In the genomic region with DNA sequence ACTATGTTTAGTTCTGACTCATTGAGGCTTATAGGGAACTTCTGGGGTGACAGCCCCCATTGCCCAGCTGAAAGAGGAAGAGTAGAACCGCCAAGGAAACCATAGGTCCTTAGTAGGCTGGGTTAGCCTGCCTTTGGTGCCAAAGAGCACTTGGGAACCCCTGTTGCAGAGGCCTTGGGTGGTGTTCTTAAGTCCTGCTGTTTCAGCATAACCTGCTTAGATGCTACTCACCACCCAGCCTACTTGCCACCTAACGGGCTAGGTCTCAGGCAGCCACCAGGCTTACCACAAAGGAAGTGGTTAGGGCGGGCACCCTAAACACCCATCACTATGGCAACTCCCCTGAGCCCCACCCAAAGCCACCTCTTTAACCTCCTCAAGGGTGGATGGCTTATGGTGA, we compare ENCODE assay signal across 8 mouse cellular contexts. TPM values are rescaled to one million over a fixed set of nuclear protein-coding genes. Genes with fewer than 3 reads are reported as not detected.
DNase-seq lines count a peak whose midpoint lies in the region; ATAC-seq and TF ChIP-seq lines count a peak whose summit lies in the region.

No protein-coding gene starts in this region.

- H3K4me2 ChIP-seq in CH12.LX (ENCODE audit: insufficient read depth, low read depth, poor library complexity, severe bottlenecking), result peak overlapping the region; percentile 90
- H3K4me2 ChIP-seq in heart, postnatal 0 days (ENCODE audit: low read depth, low read length), result peak overlapping the region; percentile 67
- H3K4me2 ChIP-seq in liver, postnatal 0 days (ENCODE audit: low read depth, low read length), result peak overlapping the region; percentile 74
- H3K4me2 ChIP-seq in neural tube, embryonic 14.5 days (ENCODE audit: low read depth, low read length), result peak overlapping the region; percentile 68

- peak overlapping the region; percentile 53; the same call in 1 of the 2 replicates for H3K27ac ChIP-seq in CH12.LX (ENCODE audit: insufficient read depth, low read depth)
- peak overlapping the region; percentile 91 for H3K27ac ChIP-seq in brown adipose tissue, adult 24 weeks (replicated peaks; ENCODE audit: low read depth, low read length)
- H3K27ac ChIP-seq in heart, postnatal 0 days (ENCODE audit: low read depth), result peak overlapping the region; percentile 96
- H3K27ac ChIP-seq in liver, postnatal 0 days (ENCODE audit: low read depth), result peak overlapping the region; percentile 82
- H3K27ac ChIP-seq in neural tube, embryonic 14.5 days (ENCODE audit: low read depth, low read length), result no peak overlapping the region

- DNase-seq in CH12.LX (ENCODE audit: extremely low read depth), result peak; percentile 66
- no peak for DNase-seq in heart, postnatal 0 days (ENCODE audit: low spot score)
- peak; percentile 60 for DNase-seq in liver, postnatal 0 days
- DNase-seq in gastrocnemius, adult 8-10 months (ENCODE audit: low spot score in 2 of 2), result no peak
- no peak for DNase-seq in adrenal gland, postnatal 36 days
- DNase-seq in adrenal gland, postnatal 10 days, result no peak

- no peaks in the 10 kb centered on the region for H3K9me3 ChIP-seq in CH12.LX (replicated peaks; ENCODE audit: low read length)
- no peaks in the 10 kb centered on the region for H3K9me3 ChIP-seq in heart, postnatal 0 days (replicated peaks; ENCODE audit: control insufficient read depth, low read length)
- no peaks in the 10 kb centered on the region for H3K9me3 ChIP-seq in liver, postnatal 0 days (ENCODE audit: low read length)
- H3K9me3 ChIP-seq in neural tube, embryonic 14.5 days (ENCODE audit: control insufficient read depth, low read length), result no peaks in the 10 kb centered on the region

- H3K79me2 ChIP-seq in CH12.LX (replicated peaks; ENCODE audit: control insufficient read depth, extremely low read depth, insufficient read depth, poor library complexity, severe bottlenecking), result peaks cover 13% of the 10 kb centered on the region; the same call in 1 of the 2 replicates

- no peak for TF ChIP-seq CTCF in CH12.LX (conservative IDR thresholded peaks at IDR 0.05 in 1 of 2, IDR thresholded peaks at IDR 0.05 in 1 of 2; ENCODE audit: low read depth in 2 of 2, low read length in 2 of 2)
- no peak for TF ChIP-seq CTCF in heart, postnatal 0 days (IDR thresholded peaks at IDR 0.05; ENCODE audit: low read depth)
- no peak for TF ChIP-seq CTCF in liver, postnatal 0 days (IDR thresholded peaks at IDR 0.05; ENCODE audit: low read depth)

- peaks cover 4 to 19% of the 10 kb centered on the region in 2 experiments; a peak in 3 of 4 replicates for H3K4me1 ChIP-seq in CH12.LX (ENCODE audit: control insufficient read depth in 1 of 2, insufficient read depth in 2 of 2)
- H3K4me1 ChIP-seq in brown adipose tissue, adult 24 weeks (ENCODE audit: control insufficient read depth, insufficient read depth, insufficient read length, low read length), result no peaks in the 10 kb centered on the region
- 0 out of 2 replicates have a peak, but pooled peaks cover 7% of the 10 kb centered on the region for H3K4me1 ChIP-seq in heart, postnatal 0 days (ENCODE audit: control insufficient read depth, insufficient read depth)
- peaks cover 7% of the 10 kb centered on the region for H3K4me1 ChIP-seq in liver, postnatal 0 days (ENCODE audit: insufficient read depth)
- peaks cover 6% of the 10 kb centered on the region; the same call in 1 of the 2 replicates for H3K4me1 ChIP-seq in neural tube, embryonic 14.5 days (ENCODE audit: control insufficient read depth, insufficient read depth, low read length)

- H3K4me3 ChIP-seq in CH12.LX (replicated peaks in 1 of 3; ENCODE audit: low read depth in 2 of 3, low read length in 2 of 3, poor library complexity in 1 of 3), result no peak overlapping the region
- peak overlapping the region; percentile 59 for H3K4me3 ChIP-seq in brown adipose tissue, adult 24 weeks (ENCODE audit: insufficient read depth, low read depth, low read length)
- H3K4me3 ChIP-seq in heart, postnatal 0 days (ENCODE audit: low read depth, low read length), result peak overlapping the region; percentile 57
- peak overlapping the region; percentile 56 for H3K4me3 ChIP-seq in liver, postnatal 0 days (ENCODE audit: low read depth, low read length)
- peak overlapping the region; percentile 50 for H3K4me3 ChIP-seq in neural tube, embryonic 14.5 days (ENCODE audit: low read depth, low read length)

- ATAC-seq in heart, postnatal 0 days (ENCODE audit: insufficient read depth, low read depth), result no peak
- peak; percentile 52 for ATAC-seq in liver, postnatal 0 days
- no peak for ATAC-seq in neural tube, embryonic 14.5 days (ENCODE audit: low read depth)

- peaks cover 39 to 43% of the 10 kb centered on the region in 2 experiments for H3K36me3 ChIP-seq in CH12.LX (replicated peaks in 1 of 2; ENCODE audit: control insufficient read depth in 1 of 2, insufficient read depth in 1 of 2, low read length in 1 of 2)
- peaks cover 41% of the 10 kb centered on the region for H3K36me3 ChIP-seq in heart, postnatal 0 days (replicated peaks; ENCODE audit: control insufficient read depth, insufficient read depth, low read length)
- peaks cover 14% of the 10 kb centered on the region; the same call in 1 of the 2 replicates for H3K36me3 ChIP-seq in liver, postnatal 0 days (replicated peaks; ENCODE audit: insufficient read depth, low read length)
- H3K36me3 ChIP-seq in neural tube, embryonic 14.5 days (ENCODE audit: control insufficient read depth, insufficient read depth, low read length), result peaks cover 36% of the 10 kb centered on the region

- TF ChIP-seq POLR2A in CH12.LX (IDR thresholded peaks at IDR 0.05; ENCODE audit: low read depth, low read length), result no peak

- WGBS in heart, postnatal 0 days, result 49% methylated on average over 3 of the region's 3 CpGs
- 29% methylated on average over 3 of the region's 3 CpGs for WGBS in liver, postnatal 0 days (ENCODE audit: insufficient replicate concordance)
- whole genome bisulfite sequencing in neural tube, embryonic 14.5 days, result 65% methylated on average over 3 of the region's 3 CpGs

- no peak for TF ChIP-seq EP300 in CH12.LX (IDR thresholded peaks at IDR 0.05; ENCODE audit: low read length)
- no peak for TF ChIP-seq EP300 in heart, postnatal 0 days (IDR thresholded peaks at IDR 0.05; ENCODE audit: low read depth)
- no peak for TF ChIP-seq EP300 in liver, postnatal 0 days (IDR thresholded peaks at IDR 0.05; ENCODE audit: low read depth)

- in situ Hi-C loops in CH12.LX (cut with MboI; ENCODE audit: low pct_ligation_motif_present, low pct_unique_long_range_greater_than_20kb, low sequenced_read_pairs), result loop anchor here (10.0 kb wide), 1 partner anchor 119 kb away; the partner anchor contains the start of gene Opn1mw

- TF ChIP-seq RAD21 in CH12.LX (IDR thresholded peaks at IDR 0.05; ENCODE audit: low read depth, low read length), result no peak

- dilution Hi-C loops in CH12.LX (cut with MboI; ENCODE audit: extremely low pct_ligation_motif_present, extremely low pct_unique_long_range_greater_than_20kb, low sequenced_read_pairs), result no loop called here

- H3K27me3 ChIP-seq in CH12.LX (replicated peaks), result no peaks in the 10 kb centered on the region
- H3K27me3 ChIP-seq in heart, postnatal 0 days (ENCODE audit: control insufficient read depth, insufficient read depth, low read length), result no peaks in the 10 kb centered on the region
- no peaks in the 10 kb centered on the region for H3K27me3 ChIP-seq in liver, postnatal 0 days (ENCODE audit: insufficient read depth, low read length)
- no peaks in the 10 kb centered on the region for H3K27me3 ChIP-seq in neural tube, embryonic 14.5 days (ENCODE audit: control insufficient read depth, insufficient read depth, low read length)

- H3K9ac ChIP-seq in CH12.LX (ENCODE audit: insufficient read depth, low read depth), result no peak overlapping the region
- H3K9ac ChIP-seq in heart, postnatal 0 days (replicated peaks; ENCODE audit: low read depth, low read length), result peak overlapping the region; percentile 33; the same call in 1 of the 2 replicates
- no peak overlapping the region for H3K9ac ChIP-seq in liver, postnatal 0 days (replicated peaks)
- H3K9ac ChIP-seq in neural tube, embryonic 14.5 days (replicated peaks; ENCODE audit: low read depth, low read length), result peak overlapping the region; percentile 74

RNA-seq across cellular contexts. Expression of gene Flna, which starts 5.8 kb away (rescaled TPM):
- total RNA-seq in CH12.LX (2012; rRNA removed) (78.7 and 82.4 TPM in 2 replicates), CH12.LX (2014; rRNA removed) (56.8 and 70.2 TPM in 2 replicates)
- 82.6 and 91.6 TPM in 2 replicates for polyA plus RNA-seq in CH12.LX (2012; ENCODE audit: insufficient read length, low read depth)
- polyA plus RNA-seq in brown adipose tissue, adult 24 weeks (2012; ENCODE audit: insufficient read depth, insufficient read length, missing spikeins), result 24.7 and 28.9 TPM in 2 replicates
- 374 and 672 TPM in 2 replicates for total RNA-seq in heart, postnatal 0 days (2014; rRNA removed; ENCODE audit: low replicate concordance)
- 58.0 and 67.4 TPM in 2 replicates for polyA plus RNA-seq in heart, postnatal 0 days (2015; fragmentation: Nextera tagmentation; extraction: Ambion mirVana)
- polyA plus RNA-seq in liver, postnatal 0 days (2015; fragmentation: Nextera tagmentation; extraction: Ambion mirVana), result 30.2 and 34.1 TPM in 2 replicates
- 63.0 and 121 TPM in 2 replicates for polyA plus RNA-seq in neural tube, embryonic 14.5 days (2014; fragmentation: Nextera tagmentation; extraction: Ambion mirVana)
- total RNA-seq in gastrocnemius, adult 8-10 months (2022), result 10 to 100 TPM; 24.0 to 39.3 (median 32.3) TPM
- total RNA-seq in adrenal gland, postnatal 36 days (2021), result 100 to 1,000 TPM; 129 to 211 TPM
- total RNA-seq in adrenal gland, postnatal 10 days (2021), result 100 to 1,000 TPM; 151 to 183 TPM

RNA-seq across cellular contexts. Expression of gene Emd, which starts 10.7 kb away (rescaled TPM):
- total RNA-seq in CH12.LX (2012; rRNA removed) (65.4 and 65.6 TPM in 2 replicates), CH12.LX (2014; rRNA removed) (80.1 and 99.4 TPM in 2 replicates)
- polyA plus RNA-seq in CH12.LX (2012; ENCODE audit: insufficient read length, low read depth), result 73.8 and 132 TPM in 2 replicates
- polyA plus RNA-seq in brown adipose tissue, adult 24 weeks (2012; ENCODE audit: insufficient read depth, insufficient read length, missing spikeins), result 18.7 and 31.6 TPM in 2 replicates
- total RNA-seq in heart, postnatal 0 days (2014; rRNA removed; ENCODE audit: low replicate concordance), result 34.4 and 73.4 TPM in 2 replicates
- 13.1 and 13.2 TPM in 2 replicates for polyA plus RNA-seq in heart, postnatal 0 days (2015; fragmentation: Nextera tagmentation; extraction: Ambion mirVana)
- 6.8 and 7.4 TPM in 2 replicates for polyA plus RNA-seq in liver, postnatal 0 days (2015; fragmentation: Nextera tagmentation; extraction: Ambion mirVana)
- 12.6 and 17.0 TPM in 2 replicates for polyA plus RNA-seq in neural tube, embryonic 14.5 days (2014; fragmentation: Nextera tagmentation; extraction: Ambion mirVana)
- 10 to 100 TPM; 23.0 to 29.5 (median 26.9) TPM for total RNA-seq in gastrocnemius, adult 8-10 months (2022)
- total RNA-seq in adrenal gland, postnatal 36 days (2021), result 100 to 1,000 TPM in 1 of 2 experiments, 10 to 100 TPM in 1; 53.0 to 121 TPM
- 10 to 100 TPM; 38.0 to 45.0 TPM for total RNA-seq in adrenal gland, postnatal 10 days (2021)

RNA-seq across cellular contexts. Expression of gene Rpl10, which starts 26.8 kb away (rescaled TPM):
- total RNA-seq in CH12.LX (2012; rRNA removed) (3,647 and 3,697 TPM in 2 replicates), CH12.LX (2014; rRNA removed) (3,137 and 3,420 TPM in 2 replicates)
- polyA plus RNA-seq in CH12.LX (2012; ENCODE audit: insufficient read length, low read depth), result 200 and 459 TPM in 2 replicates
- 13.0 and 69.4 TPM in 2 replicates for polyA plus RNA-seq in brown adipose tissue, adult 24 weeks (2012; ENCODE audit: insufficient read depth, insufficient read length, missing spikeins)
- 2,015 and 2,184 TPM in 2 replicates for total RNA-seq in heart, postnatal 0 days (2014; rRNA removed; ENCODE audit: low replicate concordance)
- 410 and 447 TPM in 2 replicates for polyA plus RNA-seq in heart, postnatal 0 days (2015; fragmentation: Nextera tagmentation; extraction: Ambion mirVana)
- 438 and 471 TPM in 2 replicates for polyA plus RNA-seq in liver, postnatal 0 days (2015; fragmentation: Nextera tagmentation; extraction: Ambion mirVana)
- polyA plus RNA-seq in neural tube, embryonic 14.5 days (2014; fragmentation: Nextera tagmentation; extraction: Ambion mirVana), result 476 and 568 TPM in 2 replicates
- 100 to 1,000 TPM; 130 to 325 (median 183) TPM for total RNA-seq in gastrocnemius, adult 8-10 months (2022)
- total RNA-seq in adrenal gland, postnatal 36 days (2021), result 100 to 1,000 TPM; 409 to 419 TPM
- 100 to 1,000 TPM; 377 to 392 TPM for total RNA-seq in adrenal gland, postnatal 10 days (2021)

RNA-seq across cellular contexts. Expression of gene Taz, which starts 37.9 kb away (rescaled TPM):
- total RNA-seq in CH12.LX (2012; rRNA removed), result 31.9 and 40.4 TPM in 2 replicates
- 29.2 and 31.6 TPM in 2 replicates for total RNA-seq in CH12.LX (2014; rRNA removed)
- polyA plus RNA-seq in CH12.LX (2012; ENCODE audit: insufficient read length, low read depth), result 25.6 and 29.0 TPM in 2 replicates
- 45.1 and 49.6 TPM in 2 replicates for polyA plus RNA-seq in brown adipose tissue, adult 24 weeks (2012; ENCODE audit: insufficient read depth, insufficient read length, missing spikeins)
- 69.3 and 71.1 TPM in 2 replicates for total RNA-seq in heart, postnatal 0 days (2014; rRNA removed; ENCODE audit: low replicate concordance)
- 60.9 and 69.7 TPM in 2 replicates for polyA plus RNA-seq in heart, postnatal 0 days (2015; fragmentation: Nextera tagmentation; extraction: Ambion mirVana)
- 30.4 and 31.2 TPM in 2 replicates for polyA plus RNA-seq in liver, postnatal 0 days (2015; fragmentation: Nextera tagmentation; extraction: Ambion mirVana)
- 62.0 and 65.8 TPM in 2 replicates for polyA plus RNA-seq in neural tube, embryonic 14.5 days (2014; fragmentation: Nextera tagmentation; extraction: Ambion mirVana)
- 10 to 100 TPM; 39.0 to 53.5 (median 48.1) TPM for total RNA-seq in gastrocnemius, adult 8-10 months (2022)
- 10 to 100 TPM; 64.7 to 87.2 TPM for total RNA-seq in adrenal gland, postnatal 36 days (2021)
- 10 to 100 TPM; 57.6 to 90.8 TPM for total RNA-seq in adrenal gland, postnatal 10 days (2021)

RNA-seq across cellular contexts. Expression of gene Dnase1l1, which starts 38.3 kb away (rescaled TPM):
- total RNA-seq in CH12.LX (2012; rRNA removed), result 3.4 and 4.7 TPM in 2 replicates
- 3.8 and 5.1 TPM in 2 replicates for total RNA-seq in CH12.LX (2014; rRNA removed)
- 4.3 and 4.6 TPM in 2 replicates for polyA plus RNA-seq in CH12.LX (2012; ENCODE audit: insufficient read length, low read depth)
- 9.9 and 11.9 TPM in 2 replicates for polyA plus RNA-seq in brown adipose tissue, adult 24 weeks (2012; ENCODE audit: insufficient read depth, insufficient read length, missing spikeins)
- total RNA-seq in heart, postnatal 0 days (2014; rRNA removed; ENCODE audit: low replicate concordance), result 11.7 and 26.5 TPM in 2 replicates
- 14.5 and 15.8 TPM in 2 replicates for polyA plus RNA-seq in heart, postnatal 0 days (2015; fragmentation: Nextera tagmentation; extraction: Ambion mirVana)
- 10.0 and 10.8 TPM in 2 replicates for polyA plus RNA-seq in liver, postnatal 0 days (2015; fragmentation: Nextera tagmentation; extraction: Ambion mirVana)
- polyA plus RNA-seq in neural tube, embryonic 14.5 days (2014; fragmentation: Nextera tagmentation; extraction: Ambion mirVana), result 3.7 and 4.1 TPM in 2 replicates
- total RNA-seq in gastrocnemius, adult 8-10 months (2022), result 100 to 1,000 TPM; 126 to 143 (median 137) TPM
- total RNA-seq in adrenal gland, postnatal 36 days (2021), result 10 to 100 TPM in 1 of 2 experiments, 1 to 10 TPM in 1; 9.4 to 16.3 TPM
- total RNA-seq in adrenal gland, postnatal 10 days (2021), result 10 to 100 TPM; 10.5 to 19.1 TPM

Comparison
In these comparisons a context has a peak if more than half of its experiments do, and no peak if none do; other contexts are left out.
1. DNase-seq: peak in CH12.LX (single experiment) and liver, postnatal 0 days (single experiment); none in heart, postnatal 0 days (single experiment), gastrocnemius, adult 8-10 months (0 of 2), adrenal gland, postnatal 36 days (0 of 2) and adrenal gland, postnatal 10 days (single experiment).
2. H3K4me3 ChIP-seq: peak in brown adipose tissue, adult 24 weeks (single experiment), heart, postnatal 0 days (single experiment), liver, postnatal 0 days (single experiment) and neural tube, embryonic 14.5 days (single experiment); none in CH12.LX (0 of 3).
3. H3K9ac ChIP-seq: peak in heart, postnatal 0 days (single experiment) and neural tube, embryonic 14.5 days (single experiment); none in CH12.LX (single experiment) and liver, postnatal 0 days (single experiment).
4. Peak in every context shown above with its lines, with median percentiles within 50 percentile points of each other: H3K4me2 ChIP-seq.